Mouse (Mus musculus): ENCODE measurements around the gene Slc25a47. TPM values are rescaled to one million over a fixed set of nuclear protein-coding genes. Genes with fewer than 3 reads are reported as not detected.

Gene Slc25a47
- polyA plus RNA-seq, 1 experiment: 3.6 TPM

- TF ChIP-seq MYOG (IDR thresholded peaks at IDR 0.05; ENCODE audit: control insufficient read depth in 1 of 3, insufficient read depth in 1 of 3, insufficient read length in 2 of 3, low read depth in 2 of 3): no peak
- TF ChIP-seq E2F4 (IDR thresholded peaks at IDR 0.05; ENCODE audit: insufficient read depth): no peak
- TF ChIP-seq MYOD1 (IDR thresholded peaks at IDR 0.05; ENCODE audit: control insufficient read depth in 1 of 3, insufficient read length in 2 of 3, low read depth in 2 of 3): no peak
- TF ChIP-seq SRF (IDR thresholded peaks at IDR 0.05; ENCODE audit: control insufficient read depth, insufficient read length, low read depth): no peak
- TF ChIP-seq REST (IDR thresholded peaks at IDR 0.05; ENCODE audit: insufficient read depth, insufficient read length): no peak
- no peak for TF ChIP-seq TCF12 (IDR thresholded peaks at IDR 0.05; ENCODE audit: insufficient read depth, poor library complexity, severe bottlenecking)
- no peak for TF ChIP-seq CEBPB (IDR thresholded peaks at IDR 0.05; ENCODE audit: insufficient read depth, poor library complexity, severe bottlenecking)
- TF ChIP-seq USF1 (IDR thresholded peaks at IDR 0.05; ENCODE audit: low read depth): no peak
- no peak for TF ChIP-seq TCF3 (IDR thresholded peaks at IDR 0.05; ENCODE audit: insufficient read length, low read depth)
- TF ChIP-seq POLR2A (IDR thresholded peaks at IDR 0.05; ENCODE audit: insufficient read length, low read depth): no peak
- no peak for TF ChIP-seq MAX (IDR thresholded peaks at IDR 0.05; ENCODE audit: low read depth)
- no peak for TF ChIP-seq POLR2AphosphoS2 (IDR thresholded peaks at IDR 0.05; ENCODE audit: insufficient read length, low read depth)
- no peak overlapping the region for H3K4me2 ChIP-seq (ENCODE audit: low read depth)
- H3K27me3 ChIP-seq (ENCODE audit: control insufficient read depth, insufficient read depth, insufficient read length): no peaks in the 10 kb centered on the region
These were observed 11.5 kb upstream of the Slc25a47 start for GRCm38 (mm10) chr12:108824225-108824874.

GRCm38 (mm10) chr12:108825561-108826224, 10.2 kb upstream of the Slc25a47 start:
- H3K27me3 ChIP-seq (ENCODE audit: control insufficient read depth, insufficient read depth, insufficient read length): no peaks in the 10 kb centered on the region
- no peak overlapping the region for H3K4me3 ChIP-seq
- H3K4me2 ChIP-seq (ENCODE audit: low read depth): no peak overlapping the region
- no peaks in the 10 kb centered on the region for H3K79me2 ChIP-seq (ENCODE audit: control insufficient read depth, insufficient read depth)
- H3ac ChIP-seq (ENCODE audit: control insufficient read depth, insufficient read length): no peak overlapping the region
- no peaks in the 10 kb centered on the region for H3K36me3 ChIP-seq (ENCODE audit: control insufficient read depth, insufficient read depth)
- TF ChIP-seq USF1 (IDR thresholded peaks at IDR 0.05; ENCODE audit: low read depth) (no peak), SRF (IDR thresholded peaks at IDR 0.05; ENCODE audit: control insufficient read depth, insufficient read length, low read depth) (no peak), MYOG (IDR thresholded peaks at IDR 0.05; ENCODE audit: control insufficient read depth in 1 of 3, insufficient read depth in 1 of 3, insufficient read length in 2 of 3, low read depth in 2 of 3) (no peak), E2F4 (IDR thresholded peaks at IDR 0.05; ENCODE audit: insufficient read depth) (no peak), REST (IDR thresholded peaks at IDR 0.05; ENCODE audit: insufficient read depth, insufficient read length) (no peak), TCF12 (IDR thresholded peaks at IDR 0.05; ENCODE audit: insufficient read depth, poor library complexity, severe bottlenecking) (no peak), POLR2A (IDR thresholded peaks at IDR 0.05; ENCODE audit: insufficient read length, low read depth) (no peak), POLR2AphosphoS2 (IDR thresholded peaks at IDR 0.05; ENCODE audit: insufficient read length, low read depth) (no peak), CEBPB (IDR thresholded peaks at IDR 0.05; ENCODE audit: insufficient read depth, poor library complexity, severe bottlenecking) (no peak), TCF3 (IDR thresholded peaks at IDR 0.05; ENCODE audit: insufficient read length, low read depth) (no peak), MAX (IDR thresholded peaks at IDR 0.05; ENCODE audit: low read depth) (no peak), MYOD1 (IDR thresholded peaks at IDR 0.05; ENCODE audit: control insufficient read depth in 1 of 3, insufficient read length in 2 of 3, low read depth in 2 of 3) (no peak)

More at GRCm38 (mm10) chr12:108824225-108824874, 11.5 kb upstream of the Slc25a47 start:
- no peak overlapping the region for H3K4me3 ChIP-seq
- H3K79me2 ChIP-seq (ENCODE audit: control insufficient read depth, insufficient read depth): no peaks in the 10 kb centered on the region
- no peaks in the 10 kb centered on the region for H3K36me3 ChIP-seq (ENCODE audit: control insufficient read depth, insufficient read depth)
- no peak overlapping the region for H3ac ChIP-seq (ENCODE audit: control insufficient read depth, insufficient read length)

- H3ac ChIP-seq (ENCODE audit: control insufficient read depth, insufficient read length): no peak overlapping the region
- H3K4me2 ChIP-seq (ENCODE audit: low read depth): no peak overlapping the region
- no peaks in the 10 kb centered on the region for H3K36me3 ChIP-seq (ENCODE audit: control insufficient read depth, insufficient read depth)
- H3K27me3 ChIP-seq (ENCODE audit: control insufficient read depth, insufficient read depth, insufficient read length): no peaks in the 10 kb centered on the region
- H3K79me2 ChIP-seq (ENCODE audit: control insufficient read depth, insufficient read depth): no peaks in the 10 kb centered on the region
- TF ChIP-seq E2F4 (IDR thresholded peaks at IDR 0.05; ENCODE audit: insufficient read depth) (no peak), POLR2AphosphoS2 (IDR thresholded peaks at IDR 0.05; ENCODE audit: insufficient read length, low read depth) (peak; percentile 22)
- no peak overlapping the region for H3K4me3 ChIP-seq
These were observed 9.4 kb upstream of the Slc25a47 start for GRCm38 (mm10) chr12:108826282-108826957.

GRCm38 (mm10) chr12:108826958-108827535, 8.8 kb upstream of the Slc25a47 start:
- no peak overlapping the region for H3ac ChIP-seq (ENCODE audit: control insufficient read depth, insufficient read length)
- H3K27me3 ChIP-seq (ENCODE audit: control insufficient read depth, insufficient read depth, insufficient read length): no peaks in the 10 kb centered on the region
- TF ChIP-seq MYOG (IDR thresholded peaks at IDR 0.05; ENCODE audit: control insufficient read depth in 1 of 3, insufficient read depth in 1 of 3, insufficient read length in 2 of 3, low read depth in 2 of 3) (peak in 1 of 3 experiments; percentile 1), MYOD1 (IDR thresholded peaks at IDR 0.05; ENCODE audit: control insufficient read depth in 1 of 3, insufficient read length in 2 of 3, low read depth in 2 of 3) (no peak), SRF (IDR thresholded peaks at IDR 0.05; ENCODE audit: control insufficient read depth, insufficient read length, low read depth) (no peak), USF1 (IDR thresholded peaks at IDR 0.05; ENCODE audit: low read depth) (no peak), TCF12 (IDR thresholded peaks at IDR 0.05; ENCODE audit: insufficient read depth, poor library complexity, severe bottlenecking) (no peak)
- no peak overlapping the region for H3K4me2 ChIP-seq (ENCODE audit: low read depth)
- H3K79me2 ChIP-seq (ENCODE audit: control insufficient read depth, insufficient read depth): no peaks in the 10 kb centered on the region
- no peak overlapping the region for H3K4me3 ChIP-seq
- H3K36me3 ChIP-seq (ENCODE audit: control insufficient read depth, insufficient read depth): no peaks in the 10 kb centered on the region

All from myocyte (in vitro differentiated cells).